Mouse (Mus musculus) ES-E14 (cell line): ENCODE results near the gene Polr1b.

Experiments
- CHD2 ChIP-seq: IDR thresholded peaks from 2 replicates; pipeline ENCODE4 v1.6.1; 2014; ENCODE audit warnings: mild to moderate bottlenecking, low read depth, low read length, inconsistent platforms
- ZC3H11A ChIP-seq: IDR thresholded peaks from 2 replicates; pipeline ENCODE4 v1.6.1; 2012; ENCODE audit warnings: low read depth, mild to moderate bottlenecking, inconsistent platforms, low read length, borderline replicate concordance
- ZNF384 ChIP-seq: IDR thresholded peaks from 2 replicates; pipeline ENCODE4 v1.6.1; 2012; ENCODE audit warnings: low read depth, low read length, inconsistent platforms

DNA sequence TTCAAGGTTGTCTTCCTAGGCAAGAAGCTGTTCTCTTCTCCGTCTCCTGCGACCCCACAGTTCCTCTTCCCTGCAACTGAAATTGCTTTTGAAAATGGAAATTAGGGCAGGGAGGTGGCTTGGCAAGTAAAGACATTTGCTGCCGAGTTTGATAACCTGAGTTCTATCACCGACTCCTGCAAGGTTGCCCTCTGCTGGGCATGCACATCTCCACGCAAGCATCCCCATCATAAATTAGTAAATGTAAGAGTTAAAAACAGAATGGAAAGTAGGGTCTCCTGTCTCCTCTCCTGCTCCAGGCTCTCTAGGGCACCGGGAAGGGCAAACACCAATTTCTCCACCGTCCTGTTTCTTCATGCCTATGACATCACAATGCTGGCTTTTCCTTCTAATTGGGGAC, 31.4 kb downstream of the Polr1b start:
- TF ChIP-seq ZNF384 (no peak), CHD2 (no peak), ZC3H11A (no peak)
